Comparison of ENCODE assay signal across 8 mouse cellular contexts in genomic region chr10:81192270-81192967, GRCm38 (mm10). TPM values are rescaled to one million over a fixed set of nuclear protein-coding genes. Genes with fewer than 3 reads are reported as not detected.
DNase-seq lines count a peak whose midpoint lies in the region; ATAC-seq lines count a peak whose summit lies in the region.

No protein-coding gene starts in this region.

- peak overlapping the region; percentile 94 for H3K27ac ChIP-seq in embryonic facial prominence, embryonic 13.5 days
- peak overlapping the region; percentile 99 for H3K27ac ChIP-seq in heart, embryonic 11.5 days (ENCODE audit: low read depth, low read length)
- H3K27ac ChIP-seq in kidney, embryonic 15.5 days = peak overlapping the region; percentile 93
- peak overlapping the region; percentile 95 for H3K27ac ChIP-seq in limb, embryonic 15.5 days
- H3K27ac ChIP-seq in midbrain, embryonic 16.5 days (ENCODE audit: low read length) = peak overlapping the region; percentile 96

- under 1% methylated on average over 93 of the region's 93 CpGs for WGBS in embryonic facial prominence, embryonic 13.5 days
- WGBS in heart, embryonic 11.5 days (ENCODE audit: insufficient replicate concordance) = 1% methylated on average over 83 of the region's 93 CpGs
- WGBS in kidney, embryonic 15.5 days = under 1% methylated on average over 93 of the region's 93 CpGs
- under 1% methylated on average over 93 of the region's 93 CpGs for WGBS in limb, embryonic 15.5 days
- WGBS in midbrain, embryonic 16.5 days = 1% methylated on average over 61 of the region's 93 CpGs

- DNase-seq in urinary bladder, adult 18-20 months (ENCODE audit: low spot score in 2 of 2) = peak; percentile 66 to 79
- DNase-seq in urinary bladder, postnatal 10 days (ENCODE audit: low spot score) = no peak
- peak; percentile 79 to 90 for DNase-seq in spleen, postnatal 4 days (ENCODE audit: low spot score in 2 of 2)

- no peaks in the 10 kb centered on the region for H3K9me3 ChIP-seq in embryonic facial prominence, embryonic 13.5 days
- no peaks in the 10 kb centered on the region for H3K9me3 ChIP-seq in heart, embryonic 11.5 days (replicated peaks; ENCODE audit: control insufficient read depth, low read length)
- H3K9me3 ChIP-seq in kidney, embryonic 15.5 days (replicated peaks) = no peaks in the 10 kb centered on the region
- no peaks in the 10 kb centered on the region for H3K9me3 ChIP-seq in limb, embryonic 15.5 days
- no peaks in the 10 kb centered on the region for H3K9me3 ChIP-seq in midbrain, embryonic 16.5 days (replicated peaks; ENCODE audit: control insufficient read depth, low read length, poor library complexity, severe bottlenecking)

- peak overlapping the region; percentile 96 for H3K4me2 ChIP-seq in embryonic facial prominence, embryonic 13.5 days
- peak overlapping the region; percentile 92 for H3K4me2 ChIP-seq in heart, embryonic 11.5 days
- H3K4me2 ChIP-seq in kidney, embryonic 15.5 days = peak overlapping the region; percentile 92
- peak overlapping the region; percentile 97 for H3K4me2 ChIP-seq in limb, embryonic 15.5 days
- H3K4me2 ChIP-seq in midbrain, embryonic 16.5 days (ENCODE audit: low read length) = peak overlapping the region; percentile 98

- H3K4me1 ChIP-seq in embryonic facial prominence, embryonic 13.5 days = peaks cover 23% of the 10 kb centered on the region
- H3K4me1 ChIP-seq in heart, embryonic 11.5 days (ENCODE audit: control insufficient read depth, insufficient read depth, low read length) = peaks cover 31% of the 10 kb centered on the region
- H3K4me1 ChIP-seq in kidney, embryonic 15.5 days = peaks cover 36% of the 10 kb centered on the region
- H3K4me1 ChIP-seq in limb, embryonic 15.5 days = peaks cover 33% of the 10 kb centered on the region
- peaks cover 21% of the 10 kb centered on the region for H3K4me1 ChIP-seq in midbrain, embryonic 16.5 days (ENCODE audit: control insufficient read depth, insufficient read depth, low read length)

- peak; percentile 83 for ATAC-seq in embryonic facial prominence, embryonic 13.5 days (ENCODE audit: insufficient number of reproducible peaks, insufficient read depth, low FRiP score, low TSS enrichment, low read depth)
- ATAC-seq in heart, embryonic 11.5 days (replicated peaks; ENCODE audit: insufficient number of reproducible peaks, low FRiP score, low TSS enrichment) = peak; percentile 69
- ATAC-seq in kidney, embryonic 15.5 days (replicated peaks; ENCODE audit: low FRiP score) = peak; percentile 87
- ATAC-seq in limb, embryonic 15.5 days (ENCODE audit: insufficient number of reproducible peaks, low FRiP score, low TSS enrichment, low read depth) = peak; percentile 80
- ATAC-seq in midbrain, embryonic 16.5 days = peak; percentile 87

- H3K36me3 ChIP-seq in embryonic facial prominence, embryonic 13.5 days = peaks cover 30% of the 10 kb centered on the region
- H3K36me3 ChIP-seq in heart, embryonic 11.5 days (ENCODE audit: control insufficient read depth, insufficient read depth, low read length) = peaks cover 12% of the 10 kb centered on the region; the same call in 1 of the 2 replicates
- H3K36me3 ChIP-seq in kidney, embryonic 15.5 days = peaks cover 31% of the 10 kb centered on the region
- H3K36me3 ChIP-seq in limb, embryonic 15.5 days = peaks cover 32% of the 10 kb centered on the region
- peaks cover 16% of the 10 kb centered on the region for H3K36me3 ChIP-seq in midbrain, embryonic 16.5 days (ENCODE audit: control insufficient read depth, insufficient read depth, low read length)

- peak overlapping the region; percentile 70 for H3K4me3 ChIP-seq in embryonic facial prominence, embryonic 13.5 days
- peak overlapping the region; percentile 64 for H3K4me3 ChIP-seq in heart, embryonic 11.5 days (ENCODE audit: low read depth, low read length)
- H3K4me3 ChIP-seq in kidney, embryonic 15.5 days (replicated peaks) = peak overlapping the region; percentile 68
- H3K4me3 ChIP-seq in limb, embryonic 15.5 days = peak overlapping the region; percentile 65
- H3K4me3 ChIP-seq in midbrain, embryonic 16.5 days (ENCODE audit: low read depth, low read length) = peak overlapping the region; percentile 59

- H3K9ac ChIP-seq in embryonic facial prominence, embryonic 13.5 days = peak overlapping the region; percentile 85
- peak overlapping the region; percentile 90 for H3K9ac ChIP-seq in heart, embryonic 11.5 days (ENCODE audit: low read depth, low read length)
- peak overlapping the region; percentile 70 for H3K9ac ChIP-seq in kidney, embryonic 15.5 days
- peak overlapping the region; percentile 79 for H3K9ac ChIP-seq in limb, embryonic 15.5 days
- peak overlapping the region; percentile 84 for H3K9ac ChIP-seq in midbrain, embryonic 16.5 days (ENCODE audit: low read depth, low read length)

- H3K27me3 ChIP-seq in embryonic facial prominence, embryonic 13.5 days = peaks cover 46% of the 10 kb centered on the region
- H3K27me3 ChIP-seq in heart, embryonic 11.5 days (ENCODE audit: control insufficient read depth, insufficient read depth, low read length) = 0 out of 2 replicates have a peak, but pooled peaks cover 3% of the 10 kb centered on the region
- H3K27me3 ChIP-seq in kidney, embryonic 15.5 days = peaks cover 44% of the 10 kb centered on the region
- peaks cover 43% of the 10 kb centered on the region for H3K27me3 ChIP-seq in limb, embryonic 15.5 days
- H3K27me3 ChIP-seq in midbrain, embryonic 16.5 days (ENCODE audit: control insufficient read depth, insufficient read depth, low read depth, low read length) = peaks cover 22% of the 10 kb centered on the region

RNA-seq across cellular contexts. Expression of gene 4930442H23Rik, which starts 8.8 kb away (rescaled TPM):
- not detected in 2 replicates for polyA plus RNA-seq in embryonic facial prominence, embryonic 13.5 days (2015; fragmentation: Nextera tagmentation; extraction: Ambion mirVana)
- polyA plus RNA-seq in heart, embryonic 11.5 days (2014; fragmentation: Nextera tagmentation; extraction: Ambion mirVana) = 0.21 TPM in 1 of 2 replicates, not detected in the other
- not detected in 2 replicates for polyA plus RNA-seq in kidney, embryonic 15.5 days (2015; fragmentation: Nextera tagmentation; extraction: Ambion mirVana)
- not detected in 2 replicates for polyA plus RNA-seq in limb, embryonic 15.5 days (2015; fragmentation: Nextera tagmentation; extraction: Ambion mirVana)
- polyA plus RNA-seq in midbrain, embryonic 16.5 days (2015; fragmentation: Nextera tagmentation; extraction: Ambion mirVana) = not detected in 2 replicates

RNA-seq across cellular contexts. Expression of gene Nmrk2, which starts 9.4 kb away (rescaled TPM):
- polyA plus RNA-seq in embryonic facial prominence, embryonic 13.5 days (2015; fragmentation: Nextera tagmentation; extraction: Ambion mirVana) = not detected in 2 replicates
- 2.2 and 3.6 TPM in 2 replicates for polyA plus RNA-seq in heart, embryonic 11.5 days (2014; fragmentation: Nextera tagmentation; extraction: Ambion mirVana)
- polyA plus RNA-seq in kidney, embryonic 15.5 days (2015; fragmentation: Nextera tagmentation; extraction: Ambion mirVana) = 0.18 TPM in 1 of 2 replicates, not detected in the other
- polyA plus RNA-seq in limb, embryonic 15.5 days (2015; fragmentation: Nextera tagmentation; extraction: Ambion mirVana) = 0.41 and 1.3 TPM in 2 replicates
- polyA plus RNA-seq in midbrain, embryonic 16.5 days (2015; fragmentation: Nextera tagmentation; extraction: Ambion mirVana) = 0.19 TPM in 1 of 2 replicates, not detected in the other

RNA-seq across cellular contexts. Expression of gene Dapk3, which starts 9.6 kb away (rescaled TPM):
- polyA plus RNA-seq in embryonic facial prominence, embryonic 13.5 days (2015; fragmentation: Nextera tagmentation; extraction: Ambion mirVana) = 57.1 and 60.1 TPM in 2 replicates
- 44.1 and 47.4 TPM in 2 replicates for polyA plus RNA-seq in heart, embryonic 11.5 days (2014; fragmentation: Nextera tagmentation; extraction: Ambion mirVana)
- polyA plus RNA-seq in kidney, embryonic 15.5 days (2015; fragmentation: Nextera tagmentation; extraction: Ambion mirVana) = 41.0 and 47.9 TPM in 2 replicates
- 45.7 and 53.5 TPM in 2 replicates for polyA plus RNA-seq in limb, embryonic 15.5 days (2015; fragmentation: Nextera tagmentation; extraction: Ambion mirVana)
- 52.5 and 58.3 TPM in 2 replicates for polyA plus RNA-seq in midbrain, embryonic 16.5 days (2015; fragmentation: Nextera tagmentation; extraction: Ambion mirVana)

RNA-seq across cellular contexts. Expression of gene Eef2, which starts 16.0 kb away (rescaled TPM):
- 622 and 633 TPM in 2 replicates for polyA plus RNA-seq in embryonic facial prominence, embryonic 13.5 days (2015; fragmentation: Nextera tagmentation; extraction: Ambion mirVana)
- 313 and 338 TPM in 2 replicates for polyA plus RNA-seq in heart, embryonic 11.5 days (2014; fragmentation: Nextera tagmentation; extraction: Ambion mirVana)
- polyA plus RNA-seq in kidney, embryonic 15.5 days (2015; fragmentation: Nextera tagmentation; extraction: Ambion mirVana) = 563 and 597 TPM in 2 replicates
- 564 and 615 TPM in 2 replicates for polyA plus RNA-seq in limb, embryonic 15.5 days (2015; fragmentation: Nextera tagmentation; extraction: Ambion mirVana)
- polyA plus RNA-seq in midbrain, embryonic 16.5 days (2015; fragmentation: Nextera tagmentation; extraction: Ambion mirVana) = 535 and 543 TPM in 2 replicates

RNA-seq across cellular contexts. Expression of gene Pias4, which starts 24.7 kb away (rescaled TPM):
- polyA plus RNA-seq in embryonic facial prominence, embryonic 13.5 days (2015; fragmentation: Nextera tagmentation; extraction: Ambion mirVana) = 58.1 and 60.9 TPM in 2 replicates
- 39.4 and 39.7 TPM in 2 replicates for polyA plus RNA-seq in heart, embryonic 11.5 days (2014; fragmentation: Nextera tagmentation; extraction: Ambion mirVana)
- polyA plus RNA-seq in kidney, embryonic 15.5 days (2015; fragmentation: Nextera tagmentation; extraction: Ambion mirVana) = 48.6 and 51.2 TPM in 2 replicates
- polyA plus RNA-seq in limb, embryonic 15.5 days (2015; fragmentation: Nextera tagmentation; extraction: Ambion mirVana) = 48.0 and 50.6 TPM in 2 replicates
- 49.7 and 52.2 TPM in 2 replicates for polyA plus RNA-seq in midbrain, embryonic 16.5 days (2015; fragmentation: Nextera tagmentation; extraction: Ambion mirVana)
